Mouse (Mus musculus): ENCODE results near the gene 4930583I09Rik. TPM values are rescaled to one million over a fixed set of nuclear protein-coding genes. Genes with fewer than 3 reads are reported as not detected.

4930583I09Rik gene
- total RNA-seq, 2 experiments from 2014 or later, result not detected

DNA sequence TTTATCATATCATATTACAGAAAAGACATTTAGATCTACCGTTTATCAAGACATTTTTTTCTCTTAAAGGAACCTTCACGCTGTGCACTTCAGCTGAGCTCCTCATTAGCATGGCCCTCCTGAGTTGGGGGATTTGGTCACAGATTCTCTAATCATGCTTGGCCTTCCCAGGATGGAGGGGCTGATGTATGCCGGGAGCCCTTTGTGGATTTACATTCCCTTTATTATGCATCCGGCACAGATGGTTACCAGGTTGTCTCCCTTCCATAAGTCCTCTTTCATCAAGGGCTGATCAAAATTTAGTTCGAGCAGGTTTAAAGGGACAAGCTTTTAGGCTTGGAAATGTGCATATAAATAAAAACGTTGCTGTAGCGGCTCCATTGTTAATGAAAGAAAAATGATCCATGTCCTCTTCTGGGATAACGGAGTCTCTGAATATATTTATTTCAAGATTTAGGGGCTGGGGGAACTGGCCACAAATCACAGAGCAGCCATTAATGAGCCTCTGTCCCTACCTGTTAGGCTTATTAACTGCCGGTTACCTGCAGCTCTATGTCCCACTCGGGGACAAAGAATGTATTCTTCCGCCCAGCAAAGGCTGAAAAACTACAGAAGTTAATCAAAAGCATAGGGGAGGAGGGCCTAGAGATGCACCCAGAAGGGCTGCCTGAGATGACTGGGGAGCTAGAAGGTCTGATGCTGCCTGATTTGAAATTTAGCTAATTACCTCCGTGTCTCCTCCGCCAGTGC, 31.3 kb downstream of the 4930583I09Rik start:
- no peak for DNase-seq (ENCODE audit: extremely low spot score in 1 of 2, low spot score in 2 of 2)
- intact Hi-C loops (cut with DNase I), result no loop called here

DNA sequence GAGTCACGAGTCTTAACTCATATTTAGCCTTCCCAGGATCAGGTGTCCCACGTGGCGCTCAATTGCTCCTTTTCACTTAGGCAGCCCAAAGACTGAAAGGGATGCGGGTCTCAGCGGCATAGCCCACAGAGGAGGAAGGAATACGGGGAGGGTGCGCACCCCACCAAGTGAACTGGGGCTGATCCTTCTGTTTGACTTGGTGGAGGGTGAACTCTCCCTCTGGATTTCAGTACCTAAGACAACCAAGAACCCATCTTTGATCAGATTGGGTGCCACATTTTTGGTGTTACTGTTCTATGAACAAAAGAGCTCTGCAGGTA, 33.0 kb downstream of the 4930583I09Rik start:
- intact Hi-C loops (cut with DNase I), result no loop called here
- DNase-seq (ENCODE audit: extremely low spot score in 1 of 2, low spot score in 2 of 2), result no peak

DNA sequence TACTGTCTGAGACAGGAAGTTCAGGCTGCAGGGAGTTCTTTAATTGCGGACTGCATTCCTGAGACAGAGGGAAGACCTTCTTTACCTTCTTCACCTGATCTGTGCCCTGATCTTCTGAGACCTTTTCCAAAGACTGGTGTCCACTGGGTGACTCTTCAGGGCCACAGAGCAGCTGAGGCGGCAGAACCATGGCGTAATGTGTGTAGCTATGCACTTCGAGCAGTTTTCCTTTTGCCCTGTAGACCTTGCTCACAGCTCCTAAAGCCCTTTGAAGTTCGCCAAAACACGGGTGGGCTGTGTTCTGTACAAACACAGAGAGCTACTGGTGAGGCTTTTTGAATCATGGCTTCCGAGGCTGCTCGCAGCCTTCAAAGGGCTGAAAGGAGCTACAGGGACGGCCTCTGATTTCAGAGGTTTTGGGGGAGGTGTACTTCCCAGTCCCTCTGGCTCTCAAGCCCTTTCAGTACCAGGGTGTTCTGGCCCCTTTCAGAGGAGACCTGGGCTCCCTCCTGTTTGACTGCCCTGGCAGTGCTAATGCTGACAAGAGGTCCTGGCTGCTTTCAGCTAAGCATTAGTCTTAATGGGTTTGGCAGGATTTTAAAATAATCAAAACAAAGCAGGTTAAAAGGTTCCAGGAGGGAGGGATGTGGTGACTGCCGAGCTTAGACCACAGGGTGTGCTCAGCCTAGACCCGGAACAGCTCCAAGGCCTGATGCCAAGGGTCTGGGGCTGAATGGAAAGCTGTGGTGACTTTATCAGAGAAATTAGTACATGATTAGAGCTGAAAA, 33.5 kb downstream of the 4930583I09Rik start:
- intact Hi-C loops (cut with DNase I), result no loop called here
- no peak for DNase-seq (ENCODE audit: extremely low spot score in 1 of 2, low spot score in 2 of 2)

DNA sequence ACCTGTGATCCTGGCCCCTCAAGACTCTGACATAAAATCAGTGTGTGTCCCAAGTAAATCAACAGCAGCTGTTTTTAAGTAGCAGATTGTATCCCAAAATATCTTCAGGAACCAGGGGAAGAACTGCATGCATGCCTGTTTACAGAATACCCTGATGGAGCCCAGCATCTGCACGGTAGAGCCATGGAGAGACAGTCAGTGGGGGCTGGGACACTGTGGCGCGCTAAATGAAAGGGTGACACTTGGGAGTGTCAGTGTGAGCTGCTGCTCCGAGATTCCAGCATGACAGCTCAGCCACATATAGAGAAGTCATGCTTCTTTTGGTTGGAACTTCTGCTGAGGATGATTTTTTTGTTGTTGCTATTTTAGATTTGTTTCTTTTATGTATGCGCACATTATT, 43.2 kb downstream of the 4930583I09Rik start:
- intact Hi-C loops (cut with DNase I), result no loop called here
- no peak for DNase-seq (ENCODE audit: extremely low spot score in 1 of 2, low spot score in 2 of 2)

DNA sequence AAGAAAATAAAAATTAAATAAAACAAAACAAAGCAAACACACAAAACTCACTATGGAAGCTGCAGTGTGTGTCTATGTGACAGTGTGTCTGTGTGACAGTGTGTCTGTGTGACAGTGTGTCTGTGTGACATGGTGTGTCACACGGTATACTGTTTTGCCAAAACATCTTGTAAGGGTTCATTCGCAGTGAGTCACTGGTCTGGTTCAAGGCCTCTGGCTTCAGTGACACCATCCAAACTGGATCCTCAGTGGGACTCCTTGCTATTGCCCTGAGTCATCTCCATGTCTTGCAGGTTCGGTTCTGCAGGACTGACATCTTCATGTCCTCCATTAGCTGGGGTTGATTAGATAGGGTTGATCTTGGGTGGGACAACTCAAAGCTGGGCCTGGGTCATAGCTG, 43.8 kb downstream of the 4930583I09Rik start:
- intact Hi-C loops (cut with DNase I), result no loop called here
- DNase-seq (ENCODE audit: extremely low spot score in 1 of 2, low spot score in 2 of 2), result no peak

DNA sequence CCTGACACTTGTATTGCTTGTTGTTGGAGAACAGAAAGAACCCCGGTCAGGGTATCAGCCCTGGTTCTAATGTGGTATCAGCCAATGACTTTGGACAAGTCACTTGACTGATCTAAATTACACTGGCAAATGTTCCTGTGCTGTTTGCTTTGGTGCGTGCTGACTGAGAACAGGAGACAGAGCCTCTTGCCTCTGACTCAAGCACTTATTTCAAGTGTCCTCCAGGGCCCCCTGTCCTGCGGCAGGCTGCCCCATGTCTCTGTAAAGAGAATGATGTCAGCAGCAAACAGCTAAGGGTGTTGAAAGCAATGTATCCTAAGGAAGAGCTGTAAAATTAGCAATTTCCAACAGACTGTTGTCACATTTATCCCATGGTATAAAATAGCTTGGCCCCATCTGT, 46.7 kb downstream of the 4930583I09Rik start:
- intact Hi-C loops (cut with DNase I), result no loop called here
- DNase-seq (ENCODE audit: extremely low spot score in 1 of 2, low spot score in 2 of 2), result no peak

DNA sequence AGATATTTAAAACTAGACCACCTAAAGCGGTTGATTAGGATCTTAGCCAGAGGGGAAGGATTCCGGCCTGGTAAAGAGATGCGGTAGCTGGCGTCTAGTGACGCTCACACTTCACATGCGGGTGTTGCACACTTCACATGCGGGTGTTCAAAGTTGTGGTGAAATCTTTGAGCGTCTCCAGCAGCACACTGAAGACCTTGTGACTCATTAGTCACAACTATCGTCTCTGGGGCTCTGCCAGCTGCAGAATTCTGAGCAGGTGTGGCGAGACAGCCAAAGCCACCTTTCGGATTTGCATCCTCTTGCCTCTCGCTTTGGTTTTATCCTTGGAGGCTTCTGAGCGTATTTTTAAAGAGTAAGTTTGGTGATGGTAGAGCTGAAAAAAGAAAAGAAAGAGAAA, 47.6 kb downstream of the 4930583I09Rik start:
- DNase-seq (ENCODE audit: extremely low spot score in 1 of 2, low spot score in 2 of 2), result no peak
- intact Hi-C loops (cut with DNase I), result no loop called here

DNA sequence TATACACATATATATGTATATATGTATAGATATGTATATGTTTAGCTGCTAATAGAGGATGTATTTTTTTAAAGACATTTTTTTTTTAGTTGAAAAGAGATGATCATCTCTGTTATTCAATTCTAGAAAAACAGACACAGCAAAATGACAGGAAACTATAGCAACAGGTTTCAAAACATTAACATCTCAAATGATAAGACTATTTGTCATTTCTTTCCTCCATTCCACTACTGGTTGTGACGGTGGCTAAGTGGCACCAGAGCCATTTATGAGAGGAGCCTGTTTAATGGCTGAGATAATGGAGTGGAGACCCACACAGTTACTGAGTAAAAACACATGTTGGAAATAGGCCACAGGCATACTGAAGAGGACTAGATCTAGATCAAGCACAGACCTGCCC, 49.9 kb downstream of the 4930583I09Rik start:
- DNase-seq (ENCODE audit: extremely low spot score in 1 of 2, low spot score in 2 of 2), result no peak
- intact Hi-C loops (cut with DNase I), result no loop called here

Other genes with a start within 250 kb of the 4930583I09Rik start
- gene Man2a1, start 235.3 kb downstream of the 4930583I09Rik start, total RNA-seq (2021), result 10 to 100 TPM; 20.3 to 20.5 TPM